Mouse (Mus musculus) CH12.LX (cell line): ENCODE data around the gene Was. TPM values are rescaled to one million over a fixed set of nuclear protein-coding genes. Genes with fewer than 3 reads are reported as not detected.

Experiments used
- DNase-seq: peaks from one replicate; pipeline ENCODE4 v3.0.0-alpha.2; 2013; ENCODE audit errors: extremely low read depth
- H3K27ac ChIP-seq: 2 replicates; pipeline ENCODE4 v1.5.1; 2012; ENCODE audit warnings: low read depth, mild to moderate bottlenecking, control low read depth, moderate library complexity; ENCODE audit not compliant: insufficient read depth
- H3K27me3 ChIP-seq: replicated peaks from 2 replicates; pipeline ENCODE3; 2012; ENCODE audit warnings: inconsistent platforms
- H3K36me3 ChIP-seq, 2 experiments: replicated peaks in 1 of 2; 2 replicates each; pipeline versions ENCODE3 to v1.6.1; 2012; ENCODE audit warnings: inconsistent platforms in 1 of 2, low read length in 1 of 2, mild to moderate bottlenecking in 1 of 2, mixed read lengths in 1 of 2, moderate library complexity in 1 of 2; ENCODE audit not compliant: control insufficient read depth in 1 of 2, insufficient read depth in 1 of 2
- H3K4me1 ChIP-seq, 2 experiments: 2 replicates each; pipeline ENCODE4 v1.6.1; 2012; ENCODE audit warnings: inconsistent platforms in 1 of 2, moderate library complexity in 1 of 2; ENCODE audit not compliant: insufficient read depth in 2 of 2, control insufficient read depth in 1 of 2
- H3K4me2 ChIP-seq: 2 replicates; pipeline ENCODE4 v1.6.1; 2012; ENCODE audit warnings: low read depth, mild to moderate bottlenecking, control low read depth; ENCODE audit not compliant: poor library complexity, insufficient read depth, severe bottlenecking
- H3K4me3 ChIP-seq, 3 experiments: fragments of 150-350 bp in 1 of 3; sonication (generic) in 1 of 3; replicated peaks in 1 of 3; 2 replicates each; pipeline versions ENCODE3 to v1.5.1; 2011 to 2012; ENCODE audit warnings: low read depth in 2 of 3, low read length in 2 of 3, mild to moderate bottlenecking in 2 of 3, moderate library complexity in 2 of 3, control low read depth in 1 of 3, improper control_type of control experiment in 1 of 3, inconsistent platforms in 1 of 3, mixed read lengths in 1 of 3; ENCODE audit not compliant: poor library complexity in 1 of 3
- H3K79me2 ChIP-seq: replicated peaks from 2 replicates; pipeline ENCODE4 v1.6.1; 2012; ENCODE audit warnings: mild to moderate bottlenecking, moderate library complexity; ENCODE audit not compliant: control insufficient read depth, poor library complexity, insufficient read depth, severe bottlenecking; ENCODE audit errors: extremely low read depth
- H3K9ac ChIP-seq: 2 replicates; pipeline ENCODE4 v1.6.1; 2012; ENCODE audit warnings: low read depth, mild to moderate bottlenecking, control low read depth, moderate library complexity; ENCODE audit not compliant: insufficient read depth
- H3K9me3 ChIP-seq: replicated peaks from 2 replicates; pipeline ENCODE3; 2012; ENCODE audit warnings: low read length, inconsistent platforms, mixed read lengths
- BHLHE40 ChIP-seq: IDR thresholded peaks from 2 replicates; pipeline ENCODE4 v1.6.1; 2011; ENCODE audit warnings: mild to moderate bottlenecking, low read depth, low read length, improper control_type of control experiment
- CHD1 ChIP-seq: IDR thresholded peaks from 2 replicates; pipeline ENCODE4 v1.6.1; 2012; ENCODE audit warnings: low read depth, low read length, improper control_type of control experiment, inconsistent platforms
- CHD2 ChIP-seq: IDR thresholded peaks from 2 replicates; pipeline ENCODE4 v1.6.1; 2011; ENCODE audit warnings: low read length, improper control_type of control experiment
- CTCF ChIP-seq, 2 experiments: IDR thresholded peaks in 1 of 2; conservative IDR thresholded peaks in 1 of 2; 2 replicates each; pipeline ENCODE4 v1.5.1; 2011 to 2012; ENCODE audit warnings: low read depth in 2 of 2, low read length in 2 of 2, improper control_type of control experiment in 1 of 2, inconsistent platforms in 1 of 2, mild to moderate bottlenecking in 1 of 2, moderate library complexity in 1 of 2
- E2F4 ChIP-seq: IDR thresholded peaks from 2 replicates; pipeline ENCODE4 v1.6.1; 2011; ENCODE audit warnings: low read depth, low read length, improper control_type of control experiment; ENCODE audit not compliant: insufficient replicate concordance
- ELF1 ChIP-seq: IDR thresholded peaks from 2 replicates; pipeline ENCODE4 v1.6.1; 2014; ENCODE audit warnings: low read depth, mild to moderate bottlenecking, inconsistent platforms, low read length, improper control_type of control experiment
- EP300 ChIP-seq: IDR thresholded peaks from 2 replicates; pipeline ENCODE4 v1.6.1; 2011; ENCODE audit warnings: low read length, improper control_type of control experiment
- ETS1 ChIP-seq: conservative IDR thresholded peaks from 2 replicates; pipeline ENCODE4 v1.6.1; 2012; ENCODE audit warnings: low read depth, mild to moderate bottlenecking, inconsistent platforms, low read length, improper control_type of control experiment, moderate library complexity
- GABPA ChIP-seq: IDR thresholded peaks from 2 replicates; pipeline ENCODE4 v1.6.1; 2012; ENCODE audit warnings: low read depth, low read length, improper control_type of control experiment, inconsistent platforms; ENCODE audit not compliant: insufficient replicate concordance
- HCFC1 ChIP-seq: IDR thresholded peaks from 2 replicates; pipeline ENCODE4 v1.6.1; 2012; ENCODE audit warnings: low read depth, mild to moderate bottlenecking, inconsistent platforms, low read length, improper control_type of control experiment
- IRF4 ChIP-seq: IDR thresholded peaks from 2 replicates; pipeline ENCODE4 v1.6.1; 2014; ENCODE audit warnings: low read depth, mild to moderate bottlenecking, inconsistent platforms, low read length, improper control_type of control experiment
- JUN ChIP-seq: IDR thresholded peaks from 2 replicates; pipeline ENCODE4 v1.6.1; 2011; ENCODE audit warnings: low read depth, mild to moderate bottlenecking, low read length, improper control_type of control experiment, moderate library complexity; ENCODE audit not compliant: insufficient read depth
- JUND ChIP-seq: conservative IDR thresholded peaks from 2 replicates; pipeline ENCODE4 v1.6.1; 2011; ENCODE audit warnings: low read depth, low read length, improper control_type of control experiment
- KAT2A ChIP-seq: IDR thresholded peaks from 2 replicates; pipeline ENCODE4 v1.6.1; 2012; ENCODE audit warnings: low read length, improper control_type of control experiment, inconsistent platforms; ENCODE audit not compliant: insufficient replicate concordance
- MAFK ChIP-seq: IDR thresholded peaks from 2 replicates; pipeline ENCODE4 v1.6.1; 2011; ENCODE audit warnings: low read length, improper control_type of control experiment; ENCODE audit not compliant: insufficient replicate concordance
- MAX ChIP-seq: IDR thresholded peaks from 2 replicates; pipeline ENCODE4 v1.6.1; 2011; ENCODE audit warnings: low read length, improper control_type of control experiment
- MAZ ChIP-seq: IDR thresholded peaks from 2 replicates; pipeline ENCODE4 v1.6.1; 2012; ENCODE audit warnings: low read depth, mild to moderate bottlenecking, inconsistent platforms, low read length, improper control_type of control experiment, moderate library complexity
- MEF2A ChIP-seq: IDR thresholded peaks from 2 replicates; pipeline ENCODE4 v1.6.1; 2014; ENCODE audit warnings: low read depth, mild to moderate bottlenecking, inconsistent platforms, low read length, improper control_type of control experiment, borderline replicate concordance
- MXI1 ChIP-seq: IDR thresholded peaks from 2 replicates; pipeline ENCODE4 v1.6.1; 2011; ENCODE audit warnings: mild to moderate bottlenecking, low read depth, low read length, improper control_type of control experiment
- MYC ChIP-seq: IDR thresholded peaks from 2 replicates; pipeline ENCODE4 v1.6.1; 2011; ENCODE audit warnings: low read depth, mild to moderate bottlenecking, improper control_type of control experiment, low read length
- NELFE ChIP-seq: IDR thresholded peaks from 2 replicates; pipeline ENCODE4 v1.6.1; 2011; ENCODE audit warnings: low read depth, low read length, improper control_type of control experiment
- NRF1 ChIP-seq: IDR thresholded peaks from 2 replicates; pipeline ENCODE4 v1.6.1; 2014; ENCODE audit warnings: low read depth, mild to moderate bottlenecking, inconsistent platforms, low read length, improper control_type of control experiment, moderate library complexity
- PAX5 ChIP-seq: IDR thresholded peaks from 2 replicates; pipeline ENCODE4 v1.6.1; 2012; ENCODE audit warnings: low read length, inconsistent platforms, mixed read lengths
- POLR2A ChIP-seq: IDR thresholded peaks from 2 replicates; pipeline ENCODE4 v1.6.1; 2011; ENCODE audit warnings: low read depth, mild to moderate bottlenecking, improper control_type of control experiment, low read length
- POLR2AphosphoS2 ChIP-seq: IDR thresholded peaks from 2 replicates; pipeline ENCODE4 v1.6.1; 2011; ENCODE audit warnings: low read depth, low read length, improper control_type of control experiment
- RAD21 ChIP-seq: IDR thresholded peaks from 2 replicates; pipeline ENCODE4 v1.6.1; 2011; ENCODE audit warnings: low read depth, mild to moderate bottlenecking, low read length, improper control_type of control experiment, moderate library complexity
- RCOR1 ChIP-seq: conservative IDR thresholded peaks from 2 replicates; pipeline ENCODE4 v1.6.1; 2012; ENCODE audit warnings: low read depth, mild to moderate bottlenecking, inconsistent platforms, low read length, improper control_type of control experiment
- SIN3A ChIP-seq: IDR thresholded peaks from 2 replicates; pipeline ENCODE4 v1.6.1; 2012; ENCODE audit warnings: low read length, improper control_type of control experiment, inconsistent platforms
- SMC3 ChIP-seq: IDR thresholded peaks from 2 replicates; pipeline ENCODE4 v1.6.1; 2011; ENCODE audit warnings: low read depth, low read length, improper control_type of control experiment
- TBP ChIP-seq: conservative IDR thresholded peaks from 2 replicates; pipeline ENCODE4 v1.6.1; 2011; ENCODE audit warnings: low read depth, low read length, improper control_type of control experiment
- TCF12 ChIP-seq: IDR thresholded peaks from 2 replicates; pipeline ENCODE4 v1.6.1; 2014; ENCODE audit warnings: low read depth, mild to moderate bottlenecking, inconsistent platforms, low read length, improper control_type of control experiment
- UBTF ChIP-seq: IDR thresholded peaks from 2 replicates; pipeline ENCODE4 v1.6.1; 2012; ENCODE audit warnings: low read depth, mild to moderate bottlenecking, inconsistent platforms, low read length, improper control_type of control experiment, moderate library complexity
- USF1 ChIP-seq: IDR thresholded peaks from 2 replicates; pipeline ENCODE4 v1.6.1; 2014; ENCODE audit warnings: low read depth, mild to moderate bottlenecking, inconsistent platforms, low read length, improper control_type of control experiment
- USF2 ChIP-seq: conservative IDR thresholded peaks from 2 replicates; pipeline ENCODE4 v1.6.1; 2011; ENCODE audit warnings: low read depth, low read length, improper control_type of control experiment
- ZC3H11A ChIP-seq: IDR thresholded peaks from 2 replicates; pipeline ENCODE4 v1.6.1; 2012; ENCODE audit warnings: low read depth, mild to moderate bottlenecking, inconsistent platforms, low read length, improper control_type of control experiment
- ZKSCAN1 ChIP-seq: IDR thresholded peaks from 2 replicates; pipeline ENCODE4 v1.6.1; 2012; ENCODE audit warnings: low read depth, inconsistent platforms, low read length, improper control_type of control experiment, borderline replicate concordance
- ZMIZ1 ChIP-seq: IDR thresholded peaks from 2 replicates; pipeline ENCODE4 v1.6.1; 2012; ENCODE audit warnings: low read depth, mild to moderate bottlenecking, inconsistent platforms, low read length, improper control_type of control experiment
- ZNF384 ChIP-seq: IDR thresholded peaks from 2 replicates; pipeline ENCODE4 v1.6.1; 2012; ENCODE audit warnings: low read depth, low read length, improper control_type of control experiment, inconsistent platforms
- dilution Hi-C: fragments of 300-500 bp; cut with MboI; formaldehyde crosslinking; loops from 2 replicates; pipeline ENCODE4 v1.14.3; 2020; ENCODE audit warnings: low sequenced_read_pairs; ENCODE audit not compliant: extremely low pct_unique_long_range_greater_than_20kb, extremely low pct_ligation_motif_present
- in situ Hi-C: fragments of 300-500 bp; cut with MboI; formaldehyde crosslinking; loops from 3 replicates; pipeline ENCODE4 v1.14.3; 2019; ENCODE audit warnings: low sequenced_read_pairs, low pct_ligation_motif_present, low pct_unique_long_range_greater_than_20kb, mixed read lengths
- polyA plus RNA-seq: library from polyadenylated mRNA; unstranded; fragments of >175 nt; gene quantifications from 2 replicates; pipeline ENCODE4 v1.2.1, GENCODE M21; 2012; ENCODE audit warnings: low read depth; ENCODE audit not compliant: insufficient read length
- total RNA-seq, 2 experiments: library from RNA; depleted of rRNA; stranded (reverse); fragments of 300-350 nt in 1 of 2; fragments of >200 nt in 1 of 2; gene quantifications; 2 replicates each; pipeline ENCODE4 v1.2.3; 2012 to 2014

Gene Was
- total and polyA plus RNA-seq, 3 experiments = 47.0 to 83.7 (median 53.9) TPM

DNA sequence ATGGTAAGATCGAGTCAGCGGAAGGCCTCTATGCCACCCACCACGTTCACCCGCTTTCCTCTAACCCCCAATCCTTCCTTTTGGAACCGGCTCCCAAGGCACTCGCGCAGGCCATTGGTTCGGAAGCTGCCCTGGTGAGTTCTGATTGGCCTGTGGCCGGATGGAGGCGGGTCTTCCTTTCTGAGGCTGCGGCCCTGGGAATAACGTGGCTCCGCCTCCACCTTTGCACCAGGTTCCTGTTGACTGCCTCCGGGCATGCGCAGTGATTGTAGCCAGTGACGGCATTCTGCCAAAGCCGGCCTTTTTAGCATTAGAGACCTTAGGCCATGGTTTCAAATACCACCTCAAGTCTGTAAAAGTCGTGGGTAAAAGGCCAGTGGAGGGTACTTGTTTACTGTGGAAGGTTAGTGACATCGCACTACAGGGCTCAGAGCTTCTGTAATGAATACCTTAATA, 6.5 kb upstream of the Was start:
- peak; percentile 96 for DNase-seq
- dilution Hi-C loops (no loop called here), in situ Hi-C loops (no loop called here)
- Histone ChIP-seq H3K9ac (peak overlapping the region; percentile 93), H3K27me3 (no peaks in the 10 kb centered on the region), H3K9me3 (no peaks in the 10 kb centered on the region), H3K4me2 (peak overlapping the region; percentile 61; the same call in 1 of the 2 replicates), H3K4me1 (no peaks in the 10 kb centered on the region), H3K79me2 (no peaks in the 10 kb centered on the region; the same call in 1 of the 2 replicates), H3K4me3 (peak overlapping the region; percentile 47 to 48 (median 48)), H3K36me3 (no peaks in the 10 kb centered on the region), H3K27ac (no peak overlapping the region; the same call in 1 of the 2 replicates)
- no peak for TF ChIP-seq CHD2
- TF ChIP-seq BHLHE40 = no peak
- no peak for TF ChIP-seq RAD21
- no peak for TF ChIP-seq GABPA
- no peak for TF ChIP-seq RCOR1
- TF ChIP-seq CHD1 = no peak
- no peak for TF ChIP-seq UBTF
- no peak for TF ChIP-seq ZNF384
- TF ChIP-seq MXI1 = no peak
- no peak for TF ChIP-seq EP300
- no peak for TF ChIP-seq JUN
- 0 out of 2 replicates have a peak, but pooled peaks have one; percentile 28 for TF ChIP-seq SIN3A
- no peak for TF ChIP-seq POLR2AphosphoS2
- TF ChIP-seq USF2 = no peak
- TF ChIP-seq USF1 = no peak
- no peak for TF ChIP-seq IRF4
- TF ChIP-seq JUND = no peak
- no peak for TF ChIP-seq ZMIZ1
- no peak for TF ChIP-seq E2F4
- no peak for TF ChIP-seq SMC3
- TF ChIP-seq ZC3H11A = no peak
- no peak; the same call in 1 of the 2 replicates for TF ChIP-seq HCFC1
- TF ChIP-seq TCF12 = 0 out of 2 replicates have a peak, but pooled peaks have one; percentile 33
- peak; percentile 59; the same call in 1 of the 2 replicates for TF ChIP-seq ELF1
- TF ChIP-seq MAX = no peak
- TF ChIP-seq PAX5 = no peak
- TF ChIP-seq MAZ = no peak
- no peak for TF ChIP-seq MAFK
- TF ChIP-seq NRF1 = peak; percentile 91
- no peak for TF ChIP-seq ETS1
- TF ChIP-seq MYC = no peak
- TF ChIP-seq POLR2A = peak; percentile 73
- peak; percentile 70; the same call in 1 of the 2 replicates for TF ChIP-seq TBP
- peak; percentile 73 for TF ChIP-seq NELFE
- TF ChIP-seq CTCF (conservative IDR thresholded peaks at IDR 0.05 in 1 of 2, IDR thresholded peaks at IDR 0.05 in 1 of 2; ENCODE audit: low read depth in 2 of 2, low read length in 2 of 2) = no peak
- TF ChIP-seq MEF2A = no peak
- TF ChIP-seq ZKSCAN1 = no peak
- no peak for TF ChIP-seq KAT2A
